Mouse (Mus musculus) lung, postnatal 4 days (tissue): Measurements from ENCODE around the gene Lbh.

ENCODE experiments used
- DNase-seq, 2 experiments: peaks; one replicate each; pipeline ENCODE4 v3.0.0; 2021

The Lbh gene

GRCm38 (mm10) chr17:72911751-72912150, 6.4 kb upstream of the Lbh start:
- no peak for DNase-seq

GRCm38 (mm10) chr17:72914082-72914481, 4.0 kb upstream of the Lbh start:
- peak in 1 of 2 experiments; percentile 14 for DNase-seq

- DNase-seq = peak; percentile 70 to 71
Measured at GRCm38 (mm10) chr17:72917241-72918030, 669 bp upstream of the Lbh start.

- DNase-seq = peak; percentile 69 to 70
Measured at GRCm38 (mm10) chr17:72918571-72919541, 751 bp downstream of the Lbh start.

- no peak for DNase-seq
Measured at GRCm38 (mm10) chr17:72919641-72920040, 1.5 kb downstream of the Lbh start.

GRCm38 (mm10) chr17:72920430-72920829, 2.3 kb downstream of the Lbh start:
- DNase-seq = no peak

GRCm38 (mm10) chr17:72920971-72921370, 2.9 kb downstream of the Lbh start:
- DNase-seq = no peak

GRCm38 (mm10) chr17:72922206-72922605, 4.1 kb downstream of the Lbh start:
- DNase-seq = no peak

- no peak for DNase-seq
Measured at GRCm38 (mm10) chr17:72923283-72923682, 5.2 kb downstream of the Lbh start.

- no peak for DNase-seq
Measured at GRCm38 (mm10) chr17:72924295-72924694, 6.2 kb downstream of the Lbh start.

GRCm38 (mm10) chr17:72925111-72925510, 7.0 kb downstream of the Lbh start:
- DNase-seq = no peak

- DNase-seq = peak in 1 of 2 experiments; percentile 58
Measured at GRCm38 (mm10) chr17:72925804-72926617, 7.9 kb downstream of the Lbh start.

- DNase-seq = peak in 1 of 2 experiments; percentile 21
Measured at GRCm38 (mm10) chr17:72926994-72927393, 8.9 kb downstream of the Lbh start.

GRCm38 (mm10) chr17:72933116-72933515, 15.0 kb downstream of the Lbh start:
- DNase-seq = no peak

- no peak for DNase-seq
Measured at GRCm38 (mm10) chr17:72934146-72934545, 16.0 kb downstream of the Lbh start.

GRCm38 (mm10) chr17:72934653-72935052, 16.5 kb downstream of the Lbh start:
- no peak for DNase-seq

GRCm38 (mm10) chr17:72935921-72936320, 17.8 kb downstream of the Lbh start:
- DNase-seq = no peak

- DNase-seq = no peak
Measured at GRCm38 (mm10) chr17:72936336-72936735, 18.2 kb downstream of the Lbh start.

GRCm38 (mm10) chr17:72937204-72937603, 19.1 kb downstream of the Lbh start:
- no peak for DNase-seq

GRCm38 (mm10) chr17:72938026-72938795, 20.1 kb downstream of the Lbh start:
- DNase-seq = peak in 1 of 2 experiments; percentile 51

- no peak for DNase-seq
Measured at GRCm38 (mm10) chr17:72938871-72939568, 20.9 kb downstream of the Lbh start.
